Mouse (Mus musculus) heart, embryonic 16.5 days (tissue): ENCODE measurements around the gene Stmnd1. TPM values are rescaled to one million over a fixed set of nuclear protein-coding genes. Genes with fewer than 3 reads are reported as not detected.

ENCODE experiments used
- ATAC-seq: fragments of 200-750 bp; cut with Nextera tagmentation; replicated peaks from 2 replicates; pipeline ENCODE4 v1.8.0; 2017; ENCODE audit warnings: moderate number of reproducible peaks; ENCODE audit not compliant: insufficient read depth, low FRiP score; ENCODE audit errors: extremely low read depth
- H3K27ac ChIP-seq: fragments of 300-500 bp; sonication (generic); 2 replicates; pipeline ENCODE4 v1.5.1; 2014; ENCODE audit warnings: mild to moderate bottlenecking, low read length, control low read depth, moderate library complexity
- H3K27me3 ChIP-seq: fragments of 300-500 bp; sonication (generic); 2 replicates; pipeline ENCODE4 v1.6.1; 2014; ENCODE audit warnings: low read length, mixed read lengths; ENCODE audit not compliant: control insufficient read depth, insufficient read depth
- H3K36me3 ChIP-seq: fragments of 300-500 bp; sonication (generic); 2 replicates; pipeline ENCODE4 v1.6.1; 2014; ENCODE audit not compliant: control insufficient read depth, insufficient read depth
- H3K4me1 ChIP-seq: fragments of 300-500 bp; sonication (generic); 2 replicates; pipeline ENCODE4 v1.6.1; 2014; ENCODE audit warnings: low read length, mixed read lengths; ENCODE audit not compliant: control insufficient read depth, insufficient read depth
- H3K4me2 ChIP-seq: fragments of 300-500 bp; sonication (generic); 2 replicates; pipeline ENCODE4 v1.6.1; 2014; ENCODE audit warnings: low read depth, mild to moderate bottlenecking, control low read depth, low read length
- H3K4me3 ChIP-seq: fragments of 300-500 bp; sonication (generic); 2 replicates; pipeline ENCODE4 v1.5.1; 2014; ENCODE audit warnings: mild to moderate bottlenecking, control low read depth, low read length
- H3K9ac ChIP-seq: fragments of 300-500 bp; sonication (generic); 2 replicates; pipeline ENCODE4 v1.6.1; 2014; ENCODE audit warnings: low read length, control low read depth
- H3K9me3 ChIP-seq: fragments of 300-500 bp; sonication (generic); replicated peaks from 2 replicates; pipeline ENCODE4 v1.6.1; 2016; ENCODE audit warnings: low read length; ENCODE audit not compliant: control insufficient read depth
- WGBS: fragments of 180-500 bp; shearing (Covaris S2); extraction: QIAGEN DNeasy Blood & Tissue Kit; methylation state at CpG from one replicate; pipeline ENCODE4 v1.1.7; 2014; 5-methylcytosine and 5-hydroxymethylcytosine counted together
- polyA plus RNA-seq: library from polyadenylated mRNA; unstranded; fragments of >200 nt; fragmentation: Nextera tagmentation; extraction: Ambion mirVana; gene quantifications from 2 replicates; pipeline ENCODE4 v1.2.1, GENCODE M21; 2015

The Stmnd1 gene
- polyA plus RNA-seq, 1 experiment from 2014 or later = 0.54 TPM

- H3K9me3 ChIP-seq = no peaks in the 10 kb centered on the region
- H3K36me3 ChIP-seq = no peaks in the 10 kb centered on the region
- H3K27ac ChIP-seq = no peak overlapping the region
- H3K4me1 ChIP-seq = no peaks in the 10 kb centered on the region
- no peaks in the 10 kb centered on the region for H3K27me3 ChIP-seq
- no peak for ATAC-seq
- no peak overlapping the region for H3K4me3 ChIP-seq
- no peak overlapping the region for H3K9ac ChIP-seq
- 75% methylated on average over 7 of the region's 7 CpGs for WGBS
- no peak overlapping the region for H3K4me2 ChIP-seq
Measured at GRCm38 (mm10) chr13:46343226-46343625, 69.7 kb downstream of the Stmnd1 start.

GRCm38 (mm10) chr13:46346830-46347512, 73.5 kb downstream of the Stmnd1 start:
- Histone ChIP-seq H3K4me2 (no peak overlapping the region), H3K9ac (no peak overlapping the region), H3K27ac (no peak overlapping the region), H3K27me3 (no peaks in the 10 kb centered on the region), H3K9me3 (no peaks in the 10 kb centered on the region), H3K36me3 (no peaks in the 10 kb centered on the region), H3K4me1 (no peaks in the 10 kb centered on the region), H3K4me3 (no peak overlapping the region)
- 75% methylated on average over 10 of the region's 10 CpGs for WGBS
- ATAC-seq = no peak

- Histone ChIP-seq H3K4me2 (no peak overlapping the region), H3K9me3 (no peaks in the 10 kb centered on the region), H3K4me3 (no peak overlapping the region), H3K9ac (no peak overlapping the region), H3K27ac (no peak overlapping the region), H3K36me3 (no peaks in the 10 kb centered on the region), H3K4me1 (no peaks in the 10 kb centered on the region), H3K27me3 (no peaks in the 10 kb centered on the region)
- ATAC-seq = no peak
- WGBS = 83% methylated on average over 3 of the region's 3 CpGs
Measured at GRCm38 (mm10) chr13:46349664-46350063, 76.1 kb downstream of the Stmnd1 start.

Other genes starting within 250 kb of the Stmnd1 start
- 50.7 and 53.4 TPM in 2 replicates for gene Rbm24, start 144.7 kb downstream of the Stmnd1 start, polyA plus RNA-seq
- gene Cap2, start 228.1 kb downstream of the Stmnd1 start, polyA plus RNA-seq = 170 and 182 TPM in 2 replicates